Mouse (Mus musculus): ENCODE measurements around the gene Fgf5.

Fgf5 gene

DNA sequence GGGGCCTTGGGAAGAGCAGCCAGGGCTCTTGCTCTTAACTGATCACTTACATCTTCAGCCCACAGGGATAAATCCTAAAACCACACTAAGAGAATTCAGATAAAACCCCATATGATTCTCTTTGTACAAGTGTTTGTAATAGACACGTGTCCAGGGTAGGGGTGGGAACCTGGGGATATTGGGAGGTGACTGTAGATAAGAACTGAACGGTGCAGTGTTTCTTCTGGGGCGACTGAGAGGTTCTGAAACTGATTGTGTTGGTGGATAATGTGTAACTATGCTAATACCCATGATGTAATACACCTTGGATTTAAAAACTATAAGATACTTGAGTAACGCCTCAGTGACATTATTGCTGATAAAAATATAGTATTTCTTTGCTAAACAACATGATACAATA lies 51.7 kb downstream of the Fgf5 start:
- no peak for DNase-seq (ENCODE audit: low read depth)

DNA sequence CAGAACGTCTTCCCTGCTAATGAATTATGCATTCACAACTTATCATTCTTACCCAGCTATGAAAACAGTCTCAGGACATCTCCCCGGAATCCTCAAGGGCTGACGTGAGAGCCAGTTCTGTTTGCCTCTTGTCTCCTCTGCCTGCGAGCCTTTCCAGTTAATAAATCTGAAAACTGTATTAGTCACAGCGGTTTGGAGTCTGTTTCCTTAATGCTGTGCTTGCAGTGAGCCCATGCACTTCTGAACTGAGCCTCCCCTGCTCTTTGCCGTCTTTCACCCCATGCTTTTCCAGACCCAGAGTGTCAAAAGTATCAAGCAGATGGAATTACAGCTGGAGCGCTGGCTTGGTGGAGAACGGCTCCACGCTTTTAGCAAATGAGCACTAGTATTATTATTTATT lies 52.5 kb downstream of the Fgf5 start:
- DNase-seq (ENCODE audit: low read depth) = no peak

DNA sequence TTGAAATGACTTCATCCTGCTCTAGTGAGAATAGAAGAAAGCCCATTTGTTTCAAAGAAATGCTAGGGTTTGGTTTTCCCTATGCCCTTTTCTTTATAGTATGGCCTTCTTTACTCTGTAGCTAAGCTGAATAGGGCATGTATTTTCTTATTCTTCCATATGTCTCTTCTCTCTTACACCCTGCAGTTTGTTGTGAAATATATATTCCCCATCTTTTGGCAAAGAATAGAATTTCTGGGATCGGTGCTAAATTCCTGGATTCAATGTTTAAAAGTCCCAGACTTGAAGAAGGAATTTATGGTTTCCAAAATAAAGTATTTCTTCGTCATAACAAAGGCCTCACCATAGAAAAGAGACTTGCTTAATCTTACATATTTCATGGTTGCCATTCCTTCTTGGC lies 72.6 kb downstream of the Fgf5 start:
- no peak for DNase-seq (ENCODE audit: low read depth)

Measured in 416B (cell line).